Mouse (Mus musculus) CH12.LX (cell line): ENCODE measurements around the gene Xpo6.

Experiments
- CTCF ChIP-seq, 2 experiments: IDR thresholded peaks in 1 of 2; conservative IDR thresholded peaks in 1 of 2; 2 replicates each; pipeline ENCODE4 v1.5.1; 2011 to 2012; ENCODE audit warnings: low read depth in 2 of 2, low read length in 2 of 2, improper control_type of control experiment in 1 of 2, inconsistent platforms in 1 of 2, mild to moderate bottlenecking in 1 of 2, moderate library complexity in 1 of 2
- POLR2A ChIP-seq: IDR thresholded peaks from 2 replicates; pipeline ENCODE4 v1.6.1; 2011; ENCODE audit warnings: low read depth, mild to moderate bottlenecking, improper control_type of control experiment, low read length

- TF ChIP-seq CTCF (conservative IDR thresholded peaks at IDR 0.05 in 1 of 2, IDR thresholded peaks at IDR 0.05 in 1 of 2; ENCODE audit: low read depth in 2 of 2, low read length in 2 of 2) (no peak), POLR2A (no peak)
These were observed 44.6 kb downstream of the Xpo6 start for GRCm38 (mm10) chr7:126155746-126156145.
